In genomic region chr19:29271147-29271578, GRCm38 (mm10) we compare ENCODE assay signal across 9 mouse cellular contexts. TPM values are rescaled to one million over a fixed set of nuclear protein-coding genes. Genes with fewer than 3 reads are reported as not detected.
DNase-seq lines count a peak whose midpoint lies in the region; TF ChIP-seq lines count a peak whose summit lies in the region.
"Had no signal": no experiment of that assay in that cellular context is flagged by ENCODE, and none has a peak within 500 bp of the region (broad histone marks: within the 10 kb centered on the region; RNA-seq: fewer than 3 reads in every experiment).

No protein-coding gene starts in this region.

- intact Hi-C loops in heart, postnatal 10 days (cut with DNase I) = loop anchor here (5.0 kb wide), 1 partner anchor 209 kb away; no protein-coding TSS in a partner anchor

- DNase-seq in kidney, adult 18-20 months = peak; percentile 21
- DNase-seq in kidney, postnatal 4 days = no peak
- DNase-seq in CD4-positive, CD25-positive, alpha-beta regulatory T cell, adult 2 months (ENCODE audit: low read depth, low spot score) = peak; percentile 91
- DNase-seq in adrenal gland, postnatal 25 days = peak; percentile 17
- DNase-seq in heart, postnatal 10 days = peak; percentile 26 to 50
- DNase-seq in forebrain, embryonic 10.5 days (ENCODE audit: extremely low spot score, low spot score) = no peak
- no peak for DNase-seq in urinary bladder, postnatal 4 days (ENCODE audit: low spot score in 2 of 2)

- WGBS in small intestine, adult 2 months = 20% methylated on average over 12 of the region's 12 CpGs
- WGBS in forebrain, embryonic 10.5 days = 89% methylated on average over 12 of the region's 12 CpGs

- TF ChIP-seq POLR2A in small intestine, adult 2 months (IDR thresholded peaks at IDR 0.05; ENCODE audit: low read depth, low read length) = no peak

- no peak overlapping the region for H3K4me3 ChIP-seq in small intestine, adult 2 months (ENCODE audit: low read depth, low read length)
- H3K4me3 ChIP-seq in forebrain, embryonic 10.5 days = no peak overlapping the region

- H3K36me3 ChIP-seq in small intestine, adult 2 months (ENCODE audit: control insufficient read depth, insufficient read depth, low read length) = peaks cover 22% of the 10 kb centered on the region
- peaks cover 7% of the 10 kb centered on the region for H3K36me3 ChIP-seq in forebrain, embryonic 10.5 days (replicated peaks)

- H3K4me1 ChIP-seq in small intestine, adult 2 months (ENCODE audit: control insufficient read depth, insufficient read depth, insufficient read length, low read length) = peaks cover 15% of the 10 kb centered on the region; the same call in 1 of the 2 replicates
- H3K4me1 ChIP-seq in forebrain, embryonic 10.5 days = 0 out of 2 replicates have a peak, but pooled peaks cover 2% of the 10 kb centered on the region

- no peaks in the 10 kb centered on the region for H3K9me3 ChIP-seq in forebrain, embryonic 10.5 days

- peak overlapping the region; percentile 90 for H3K27ac ChIP-seq in small intestine, adult 2 months (ENCODE audit: insufficient read depth, low read depth, low read length)
- H3K27ac ChIP-seq in forebrain, embryonic 10.5 days = no peak overlapping the region

- TF ChIP-seq CTCF in small intestine, adult 2 months (IDR thresholded peaks at IDR 0.05; ENCODE audit: extremely low read depth, insufficient read length, insufficient replicate concordance, low read depth, low read length) = no peak

- no peaks in the 10 kb centered on the region for H3K27me3 ChIP-seq in small intestine, adult 2 months (ENCODE audit: control insufficient read depth, insufficient read depth, low read length)
- no peaks in the 10 kb centered on the region for H3K27me3 ChIP-seq in forebrain, embryonic 10.5 days (ENCODE audit: poor library complexity, severe bottlenecking)

RNA-seq across cellular contexts. Expression of gene Jak2, which starts 19.5 kb away (rescaled TPM):
- 23.7 and 26.5 TPM in 2 replicates for total RNA-seq in adrenal gland, postnatal 25 days (2021)
- 10 to 100 TPM; 16.9 to 17.6 TPM for total RNA-seq in heart, postnatal 10 days (2021)
- 4.0 and 14.5 TPM in 2 replicates for polyA plus RNA-seq in small intestine, adult 2 months (2012; rRNA removed)
- polyA plus RNA-seq in forebrain, embryonic 10.5 days (2016; fragmentation: Nextera tagmentation; extraction: Ambion mirVana) = 5.3 and 6.1 TPM in 2 replicates

RNA-seq across cellular contexts. Expression of gene Insl6, which starts 54.0 kb away (rescaled TPM):
- 0.79 TPM in 1 of 2 replicates, not detected in the other for total RNA-seq in adrenal gland, postnatal 25 days (2021)
- under 1 TPM in 1 of 2 experiments, not detected in 1; 0.38 TPM for total RNA-seq in heart, postnatal 10 days (2021)
- polyA plus RNA-seq in small intestine, adult 2 months (2012; rRNA removed) = 6.8 and 7.1 TPM in 2 replicates
- polyA plus RNA-seq in forebrain, embryonic 10.5 days (2016; fragmentation: Nextera tagmentation; extraction: Ambion mirVana) = 5.0 and 5.3 TPM in 2 replicates
- total RNA-seq: left cerebral cortex, postnatal 14 days had no signal

Comparison
In these comparisons a context has a peak if more than half of its experiments do, and no peak if none do; other contexts are left out.
1. DNase-seq: peak in kidney, adult 18-20 months (single experiment), CD4-positive, CD25-positive, alpha-beta regulatory T cell, adult 2 months (single experiment), adrenal gland, postnatal 25 days (single experiment) and heart, postnatal 10 days (2 of 2); none in kidney, postnatal 4 days (0 of 2), forebrain, embryonic 10.5 days (single experiment) and urinary bladder, postnatal 4 days (0 of 2).